Comparison of ENCODE assay signal across 10 mouse cellular contexts in genomic region chr11:54724353-54725034, GRCm38 (mm10).
DNase-seq lines count a peak whose midpoint lies in the region; ATAC-seq and TF ChIP-seq lines count a peak whose summit lies in the region.
"Had no signal": no experiment of that assay in that cellular context is flagged by ENCODE, and none has a peak within 500 bp of the region (broad histone marks: within the 10 kb centered on the region; RNA-seq: fewer than 3 reads in every experiment).

No protein-coding gene starts in this region.

- H3K27ac ChIP-seq in gastrocnemius, adult 2 months: peak overlapping the region; percentile 28; the same call in 1 of the 2 replicates
- H3K27ac ChIP-seq in midbrain, embryonic 13.5 days: peak overlapping the region; percentile 35; the same call in 1 of the 2 replicates
- H3K27ac ChIP-seq in midbrain, embryonic 15.5 days: no peak overlapping the region
- H3K27ac ChIP-seq in forebrain, embryonic 14.5 days (ENCODE audit: low read depth, low read length): no peak overlapping the region

- intact Hi-C loops in gastrocnemius, adult 2 months (cut with DNase I): no loop called here

- WGBS in midbrain, embryonic 13.5 days: 83% methylated on average over 4 of the region's 4 CpGs
- WGBS in midbrain, embryonic 15.5 days: 73% methylated on average over 4 of the region's 4 CpGs
- 70% methylated on average over 4 of the region's 4 CpGs for WGBS in forebrain, embryonic 14.5 days

- no peak overlapping the region for H3K4me3 ChIP-seq in gastrocnemius, adult 2 months
- no peak overlapping the region for H3K4me3 ChIP-seq in midbrain, embryonic 13.5 days (replicated peaks)
- H3K4me3 ChIP-seq in midbrain, embryonic 15.5 days: no peak overlapping the region
- no peak overlapping the region for H3K4me3 ChIP-seq in forebrain, embryonic 14.5 days (ENCODE audit: low read depth, low read length)

- ATAC-seq in midbrain, embryonic 13.5 days: peak; percentile 67
- ATAC-seq in midbrain, embryonic 15.5 days (replicated peaks): no peak
- peak; percentile 57 for ATAC-seq in forebrain, embryonic 14.5 days
- ATAC-seq in activated CD4-positive, CD25-positive, alpha-beta regulatory T cell, adult 4 months: no peak

- no peak for TF ChIP-seq CTCF in gastrocnemius, adult 2 months (IDR thresholded peaks at IDR 0.05)

- H3K9me3 ChIP-seq in midbrain, embryonic 13.5 days: no peaks in the 10 kb centered on the region
- no peaks in the 10 kb centered on the region for H3K9me3 ChIP-seq in midbrain, embryonic 15.5 days
- no peaks in the 10 kb centered on the region for H3K9me3 ChIP-seq in forebrain, embryonic 14.5 days (replicated peaks; ENCODE audit: control insufficient read depth, low read length)
- H3K9me3 ChIP-seq: G1E had no signal

- DNase-seq in gastrocnemius, adult 2 months: no peak
- DNase-seq in gastrocnemius, adult 8-10 months (ENCODE audit: low spot score in 2 of 2): no peak
- DNase-seq in forebrain, embryonic 14.5 days (ENCODE audit: low spot score): peak; percentile 64
- DNase-seq in lung, postnatal 25 days (ENCODE audit: low spot score): peak; percentile 43
- no peak for DNase-seq in spleen, postnatal 36 days (ENCODE audit: low spot score in 2 of 2)
- DNase-seq: thymus, postnatal 4 days had no signal

- H3K9ac ChIP-seq in midbrain, embryonic 13.5 days (replicated peaks): no peak overlapping the region
- no peak overlapping the region for H3K9ac ChIP-seq in midbrain, embryonic 15.5 days
- no peak overlapping the region; the same call in 1 of the 2 replicates for H3K9ac ChIP-seq in forebrain, embryonic 14.5 days (ENCODE audit: low read length)

- H3K36me3 ChIP-seq in midbrain, embryonic 13.5 days: peaks cover 67% of the 10 kb centered on the region
- H3K36me3 ChIP-seq in midbrain, embryonic 15.5 days (replicated peaks): no peaks in the 10 kb centered on the region; the same call in 1 of the 2 replicates
- peaks cover 53% of the 10 kb centered on the region for H3K36me3 ChIP-seq in forebrain, embryonic 14.5 days (ENCODE audit: control insufficient read depth, insufficient read depth, low read length)

- H3K4me2 ChIP-seq in midbrain, embryonic 13.5 days (replicated peaks): no peak overlapping the region
- no peak overlapping the region for H3K4me2 ChIP-seq in midbrain, embryonic 15.5 days
- H3K4me2 ChIP-seq in forebrain, embryonic 14.5 days (ENCODE audit: low read length): no peak overlapping the region

- no peaks in the 10 kb centered on the region for H3K27me3 ChIP-seq in midbrain, embryonic 13.5 days
- H3K27me3 ChIP-seq in midbrain, embryonic 15.5 days (replicated peaks): no peaks in the 10 kb centered on the region
- no peaks in the 10 kb centered on the region for H3K27me3 ChIP-seq in forebrain, embryonic 14.5 days (replicated peaks; ENCODE audit: control insufficient read depth, insufficient read depth, low read length)

- peaks cover 9% of the 10 kb centered on the region for H3K4me1 ChIP-seq in midbrain, embryonic 13.5 days (replicated peaks)
- 0 out of 2 replicates have a peak, but pooled peaks cover 3% of the 10 kb centered on the region for H3K4me1 ChIP-seq in midbrain, embryonic 15.5 days
- H3K4me1 ChIP-seq in forebrain, embryonic 14.5 days (ENCODE audit: control insufficient read depth, insufficient read depth, low read length): no peaks in the 10 kb centered on the region

Comparison
In these comparisons a context has a peak if more than half of its experiments do, and no peak if none do; other contexts are left out.
1. H3K27ac ChIP-seq: peak in gastrocnemius, adult 2 months (single experiment) and midbrain, embryonic 13.5 days (single experiment); none in midbrain, embryonic 15.5 days (single experiment) and forebrain, embryonic 14.5 days (single experiment).
2. ATAC-seq: peak in midbrain, embryonic 13.5 days (single experiment) and forebrain, embryonic 14.5 days (single experiment); none in midbrain, embryonic 15.5 days (single experiment) and activated CD4-positive, CD25-positive, alpha-beta regulatory T cell, adult 4 months (single experiment).
3. DNase-seq: peak in forebrain, embryonic 14.5 days (single experiment) and lung, postnatal 25 days (single experiment); none in gastrocnemius, adult 2 months (single experiment), gastrocnemius, adult 8-10 months (0 of 2) and spleen, postnatal 36 days (0 of 2).